Mouse (Mus musculus): ENCODE measurements at regions not wholly inside any gene's neighbourhood (a gene's known extent, or its start where the extent isn't known, plus 50 kb on each side); places are given as distances from the start of the nearest gene placed in this dataset.

- no peak overlapping the region for H3K4me3 ChIP-seq (ENCODE audit: low read length)
- no peaks in the 10 kb centered on the region for H3K27me3 ChIP-seq (ENCODE audit: control insufficient read depth, insufficient read depth, low read length)
- WGBS, result 58% methylated on average over 13 of the region's 13 CpGs
- H3K27ac ChIP-seq (ENCODE audit: low read depth, low read length), result no peak overlapping the region
- no peak overlapping the region for H3K4me2 ChIP-seq (replicated peaks; ENCODE audit: low read depth, low read length)
- no peak overlapping the region for H3K9ac ChIP-seq (ENCODE audit: low read depth, low read length)
- H3K9me3 ChIP-seq (ENCODE audit: control insufficient read depth, low read length), result no peaks in the 10 kb centered on the region
- no peak for ATAC-seq (ENCODE audit: low FRiP score, low TSS enrichment)
- H3K4me1 ChIP-seq (ENCODE audit: control insufficient read depth, insufficient read depth, low read length), result no peaks in the 10 kb centered on the region
- no peaks in the 10 kb centered on the region for H3K36me3 ChIP-seq (ENCODE audit: control insufficient read depth, insufficient read depth, low read length)
These were observed 55.5 kb upstream of the Brd7 start for GRCm38 (mm10) chr8:88417307-88418095.

- 95% methylated on average over 2 of the region's 2 CpGs for WGBS
These were observed 61.3 kb upstream of the Brd7 start for GRCm38 (mm10) chr8:88423264-88423663.

GRCm38 (mm10) chr8:88428560-88428959, 66.6 kb upstream of the Brd7 start:
- no peaks in the 10 kb centered on the region for H3K36me3 ChIP-seq (ENCODE audit: control insufficient read depth, insufficient read depth, low read length)
- no peaks in the 10 kb centered on the region for H3K9me3 ChIP-seq (ENCODE audit: control insufficient read depth, low read length)
- H3K9ac ChIP-seq (ENCODE audit: low read depth, low read length), result no peak overlapping the region
- H3K4me2 ChIP-seq (replicated peaks; ENCODE audit: low read depth, low read length), result no peak overlapping the region
- no peak overlapping the region for H3K4me3 ChIP-seq (ENCODE audit: low read length)
- no peak overlapping the region for H3K27ac ChIP-seq (ENCODE audit: low read depth, low read length)
- 69% methylated on average over 5 of the region's 5 CpGs for WGBS
- peaks cover 4% of the 10 kb centered on the region; the same call in 1 of the 2 replicates for H3K4me1 ChIP-seq (ENCODE audit: control insufficient read depth, insufficient read depth, low read length)
- ATAC-seq (ENCODE audit: low FRiP score, low TSS enrichment), result no peak
- H3K27me3 ChIP-seq (ENCODE audit: control insufficient read depth, insufficient read depth, low read length), result no peaks in the 10 kb centered on the region

More at GRCm38 (mm10) chr8:88423264-88423663, 61.3 kb upstream of the Brd7 start:
- Histone ChIP-seq H3K4me1 (ENCODE audit: control insufficient read depth, insufficient read depth, low read length) (no peaks in the 10 kb centered on the region), H3K4me2 (replicated peaks; ENCODE audit: low read depth, low read length) (no peak overlapping the region), H3K27ac (ENCODE audit: low read depth, low read length) (no peak overlapping the region), H3K9me3 (ENCODE audit: control insufficient read depth, low read length) (no peaks in the 10 kb centered on the region), H3K27me3 (ENCODE audit: control insufficient read depth, insufficient read depth, low read length) (no peaks in the 10 kb centered on the region), H3K4me3 (ENCODE audit: low read length) (no peak overlapping the region), H3K9ac (ENCODE audit: low read depth, low read length) (no peak overlapping the region), H3K36me3 (ENCODE audit: control insufficient read depth, insufficient read depth, low read length) (no peaks in the 10 kb centered on the region)
- ATAC-seq (ENCODE audit: low FRiP score, low TSS enrichment), result no peak

- Histone ChIP-seq H3K27ac (ENCODE audit: low read depth, low read length) (no peak overlapping the region), H3K4me1 (ENCODE audit: control insufficient read depth, insufficient read depth, low read length) (peaks cover 4% of the 10 kb centered on the region; the same call in 1 of the 2 replicates), H3K36me3 (ENCODE audit: control insufficient read depth, insufficient read depth, low read length) (no peaks in the 10 kb centered on the region), H3K27me3 (ENCODE audit: control insufficient read depth, insufficient read depth, low read length) (no peaks in the 10 kb centered on the region), H3K4me3 (ENCODE audit: low read length) (no peak overlapping the region), H3K9me3 (ENCODE audit: control insufficient read depth, low read length) (no peaks in the 10 kb centered on the region), H3K4me2 (replicated peaks; ENCODE audit: low read depth, low read length) (no peak overlapping the region), H3K9ac (ENCODE audit: low read depth, low read length) (no peak overlapping the region)
- WGBS, result 10% methylated on average over 6 of the region's 6 CpGs
- ATAC-seq (ENCODE audit: low FRiP score, low TSS enrichment), result no peak
These were observed 69.4 kb upstream of the Brd7 start for GRCm38 (mm10) chr8:88431389-88431788.

- no peaks in the 10 kb centered on the region; the same call in 1 of the 2 replicates for H3K27me3 ChIP-seq (ENCODE audit: control insufficient read depth, insufficient read depth, low read length)
- H3K4me2 ChIP-seq (replicated peaks; ENCODE audit: low read depth, low read length), result no peak overlapping the region
- H3K4me3 ChIP-seq (ENCODE audit: low read length), result no peak overlapping the region
- ATAC-seq (ENCODE audit: low FRiP score, low TSS enrichment), result no peak
- 83% methylated on average over 2 of the region's 2 CpGs for WGBS
- H3K9me3 ChIP-seq (ENCODE audit: control insufficient read depth, low read length), result no peaks in the 10 kb centered on the region
- H3K9ac ChIP-seq (ENCODE audit: low read depth, low read length), result no peak overlapping the region
- H3K27ac ChIP-seq (ENCODE audit: low read depth, low read length), result no peak overlapping the region
- peaks cover 4% of the 10 kb centered on the region; the same call in 1 of the 2 replicates for H3K4me1 ChIP-seq (ENCODE audit: control insufficient read depth, insufficient read depth, low read length)
- no peaks in the 10 kb centered on the region for H3K36me3 ChIP-seq (ENCODE audit: control insufficient read depth, insufficient read depth, low read length)
These were observed 73.7 kb upstream of the Brd7 start for GRCm38 (mm10) chr8:88435686-88436085.

- Histone ChIP-seq H3K9ac (ENCODE audit: low read depth, low read length) (no peak overlapping the region), H3K4me1 (ENCODE audit: control insufficient read depth, insufficient read depth, low read length) (no peaks in the 10 kb centered on the region), H3K4me2 (replicated peaks; ENCODE audit: low read depth, low read length) (no peak overlapping the region), H3K27me3 (ENCODE audit: control insufficient read depth, insufficient read depth, low read length) (no peaks in the 10 kb centered on the region; the same call in 1 of the 2 replicates), H3K9me3 (ENCODE audit: control insufficient read depth, low read length) (no peaks in the 10 kb centered on the region), H3K4me3 (ENCODE audit: low read length) (no peak overlapping the region), H3K27ac (ENCODE audit: low read depth, low read length) (no peak overlapping the region), H3K36me3 (ENCODE audit: control insufficient read depth, insufficient read depth, low read length) (no peaks in the 10 kb centered on the region)
- WGBS, result 63% methylated on average over 15 of the region's 15 CpGs
- ATAC-seq (ENCODE audit: low FRiP score, low TSS enrichment), result no peak
These were observed 78.2 kb upstream of the Brd7 start for GRCm38 (mm10) chr8:88440219-88440618.

- no peak for ATAC-seq (ENCODE audit: low FRiP score, low TSS enrichment)
- no peak overlapping the region for H3K4me3 ChIP-seq (ENCODE audit: low read length)
- no peaks in the 10 kb centered on the region for H3K4me1 ChIP-seq (ENCODE audit: control insufficient read depth, insufficient read depth, low read length)
- H3K4me2 ChIP-seq (replicated peaks; ENCODE audit: low read depth, low read length), result no peak overlapping the region
- WGBS, result 32% methylated on average over 1 of the region's 1 CpGs
- no peak overlapping the region for H3K9ac ChIP-seq (ENCODE audit: low read depth, low read length)
- no peaks in the 10 kb centered on the region for H3K9me3 ChIP-seq (ENCODE audit: control insufficient read depth, low read length)
- H3K27me3 ChIP-seq (ENCODE audit: control insufficient read depth, insufficient read depth, low read length), result no peaks in the 10 kb centered on the region; the same call in 1 of the 2 replicates
- no peak overlapping the region for H3K27ac ChIP-seq (ENCODE audit: low read depth, low read length)
- no peaks in the 10 kb centered on the region for H3K36me3 ChIP-seq (ENCODE audit: control insufficient read depth, insufficient read depth, low read length)
These were observed 77.8 kb upstream of the Nkd1 start for GRCm38 (mm10) chr8:88443397-88443796.

GRCm38 (mm10) chr8:88447406-88447805, 73.7 kb upstream of the Nkd1 start:
- Histone ChIP-seq H3K4me2 (replicated peaks; ENCODE audit: low read depth, low read length) (no peak overlapping the region), H3K36me3 (ENCODE audit: control insufficient read depth, insufficient read depth, low read length) (no peaks in the 10 kb centered on the region), H3K4me1 (ENCODE audit: control insufficient read depth, insufficient read depth, low read length) (peaks cover 9% of the 10 kb centered on the region), H3K27ac (ENCODE audit: low read depth, low read length) (no peak overlapping the region), H3K9ac (ENCODE audit: low read depth, low read length) (no peak overlapping the region), H3K27me3 (ENCODE audit: control insufficient read depth, insufficient read depth, low read length) (peaks cover 17% of the 10 kb centered on the region), H3K4me3 (ENCODE audit: low read length) (no peak overlapping the region), H3K9me3 (ENCODE audit: control insufficient read depth, low read length) (no peaks in the 10 kb centered on the region)
- no peak for ATAC-seq (ENCODE audit: low FRiP score, low TSS enrichment)
- 66% methylated on average over 5 of the region's 6 CpGs for whole genome bisulfite sequencing

- peaks cover 23% of the 10 kb centered on the region for H3K27me3 ChIP-seq (ENCODE audit: control insufficient read depth, insufficient read depth, low read length)
- no peak overlapping the region for H3K27ac ChIP-seq (ENCODE audit: low read depth, low read length)
- H3K4me2 ChIP-seq (replicated peaks; ENCODE audit: low read depth, low read length), result no peak overlapping the region
- H3K4me3 ChIP-seq (ENCODE audit: low read length), result no peak overlapping the region
- H3K36me3 ChIP-seq (ENCODE audit: control insufficient read depth, insufficient read depth, low read length), result no peaks in the 10 kb centered on the region
- 86% methylated on average over 8 of the region's 9 CpGs for WGBS
- H3K9me3 ChIP-seq (ENCODE audit: control insufficient read depth, low read length), result no peaks in the 10 kb centered on the region
- no peak overlapping the region for H3K9ac ChIP-seq (ENCODE audit: low read depth, low read length)
- peaks cover 9% of the 10 kb centered on the region for H3K4me1 ChIP-seq (ENCODE audit: control insufficient read depth, insufficient read depth, low read length)
- no peak for ATAC-seq (ENCODE audit: low FRiP score, low TSS enrichment)
These were observed 73.2 kb upstream of the Nkd1 start for GRCm38 (mm10) chr8:88447844-88448535.
